Mouse (Mus musculus) hindlimb bud, embryonic 11.5 days (tissue): Measurements from ENCODE around the gene Palld.

Experiments used
- DNase-seq: peaks from one replicate; pipeline ENCODE4 v3.0.0-alpha.2; 2012; ENCODE audit warnings: low read depth, low spot score; ENCODE audit errors: extremely low spot score

Palld gene

DNA sequence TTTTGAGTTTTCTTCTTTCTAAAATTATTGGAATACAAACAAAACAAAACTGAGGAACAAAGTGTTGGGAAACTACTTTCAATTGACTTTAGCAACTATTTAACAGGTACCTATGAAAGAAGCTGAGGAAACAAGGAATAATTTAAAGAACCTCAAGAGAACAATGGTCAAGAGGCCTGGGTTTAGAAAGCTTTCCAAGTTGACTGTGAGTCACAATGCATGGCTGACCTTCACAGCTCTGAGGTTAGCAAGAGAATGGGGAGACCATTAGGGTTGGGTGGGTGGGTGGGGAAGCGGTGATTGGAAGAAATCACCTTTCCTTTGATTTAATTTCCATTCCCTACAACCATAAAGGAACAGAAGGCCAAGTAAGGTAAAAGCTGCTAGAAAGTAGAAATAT is 35.6 kb downstream of the Palld start:
- no peak for DNase-seq

DNA sequence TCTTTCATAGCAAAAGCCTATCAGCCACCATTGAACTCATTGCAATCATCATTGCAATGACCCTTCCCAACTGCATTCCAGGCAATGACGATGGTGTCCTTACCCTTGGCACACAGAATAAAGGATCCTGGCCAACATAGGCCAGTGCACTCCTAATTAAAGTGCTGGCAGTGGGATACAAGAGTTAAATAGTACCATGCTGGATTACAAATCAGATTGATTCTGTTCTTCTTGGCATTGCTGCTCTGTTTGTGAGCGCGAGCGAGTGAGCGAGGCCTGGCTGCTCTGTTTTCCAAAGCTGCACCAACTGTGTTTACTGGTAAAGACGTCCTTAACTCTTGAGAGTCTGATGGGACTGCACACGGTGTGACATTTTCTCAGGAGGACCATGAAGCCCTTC is 37.1 kb downstream of the Palld start:
- DNase-seq: no peak

DNA sequence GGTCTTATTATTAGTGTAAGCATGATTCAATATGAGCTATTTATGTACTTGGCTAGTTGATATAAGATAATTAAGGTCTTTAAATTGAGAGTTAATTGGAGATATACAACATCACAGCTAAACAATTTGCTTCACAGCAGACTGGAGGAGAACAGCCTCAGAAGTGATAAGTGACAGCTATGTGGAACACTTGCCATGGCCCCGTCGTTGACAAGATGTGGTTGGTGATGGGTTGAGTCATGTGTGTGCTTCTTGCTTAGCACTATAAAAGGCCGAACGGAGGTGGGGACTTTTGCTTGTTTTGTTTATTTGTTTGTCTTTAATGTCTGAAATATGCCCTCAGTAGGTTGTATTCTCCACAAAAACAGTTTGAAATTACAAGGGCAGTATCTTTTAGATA is 51.2 kb downstream of the Palld start:
- no peak for DNase-seq

DNA sequence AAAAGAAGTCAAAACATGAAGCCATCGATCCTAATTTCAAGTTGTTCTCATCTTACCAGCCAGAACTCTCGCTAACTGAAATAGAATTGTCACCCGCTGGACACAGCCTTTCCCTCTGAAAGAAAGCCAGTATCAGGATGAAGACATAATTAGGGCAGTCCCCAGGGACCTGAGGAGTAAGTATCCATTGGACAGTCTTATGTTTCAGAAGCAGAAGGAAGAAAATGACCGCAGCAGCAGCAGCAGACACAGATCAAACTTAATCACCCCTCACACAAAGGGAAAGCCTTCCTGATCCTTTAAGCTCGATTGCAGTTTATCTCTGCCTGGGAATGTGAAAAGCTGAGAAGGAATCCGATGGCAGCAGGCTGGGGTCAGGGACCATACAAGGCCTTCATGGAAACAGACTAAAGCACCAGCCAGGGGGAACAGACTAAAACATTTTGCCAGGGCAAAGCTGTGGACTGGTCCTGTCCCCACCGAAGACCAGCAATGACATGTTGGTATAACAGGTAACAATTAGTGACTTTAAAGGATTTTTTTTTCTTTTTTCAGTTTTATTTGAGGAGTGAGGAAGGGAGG is 53.8 kb downstream of the Palld start:
- DNase-seq: no peak

DNA sequence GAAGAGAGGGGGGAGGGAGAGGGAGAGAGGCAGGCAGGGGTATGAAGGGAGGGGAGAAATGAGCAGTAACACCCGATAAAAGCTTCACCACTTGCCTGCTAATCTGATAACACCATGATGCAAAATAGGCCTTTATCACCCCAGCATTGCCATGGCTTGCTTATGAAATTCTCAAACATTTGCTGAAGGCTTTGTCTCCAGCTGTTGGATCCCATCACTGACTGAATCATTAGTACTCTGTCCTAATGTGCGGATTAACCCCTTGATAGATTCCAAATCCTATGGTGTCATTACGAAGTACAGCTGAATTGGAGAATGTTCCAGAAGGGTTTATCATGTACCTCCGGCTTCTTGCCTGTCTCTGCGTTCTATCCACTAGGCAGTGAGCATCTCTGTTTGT is 55.0 kb downstream of the Palld start:
- DNase-seq: no peak

DNA sequence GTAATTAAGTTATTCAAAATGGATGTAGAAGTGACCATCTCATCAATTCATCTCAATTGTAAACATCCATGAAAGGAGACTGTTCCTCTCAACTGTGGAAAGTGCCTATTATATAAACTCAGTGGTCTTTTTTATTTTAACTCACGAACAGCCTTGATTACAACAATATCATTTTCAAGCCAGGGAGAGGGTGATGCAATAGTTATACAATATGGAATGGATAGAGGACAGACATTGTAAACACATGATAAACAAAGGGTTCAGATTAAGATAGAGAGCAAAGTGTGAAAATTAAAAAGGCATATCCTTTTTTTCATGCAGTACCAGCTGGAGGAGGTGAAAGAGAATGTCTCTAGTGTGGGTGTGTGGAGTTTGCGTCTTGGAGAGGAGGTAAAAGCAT is 57.5 kb downstream of the Palld start:
- no peak for DNase-seq

DNA sequence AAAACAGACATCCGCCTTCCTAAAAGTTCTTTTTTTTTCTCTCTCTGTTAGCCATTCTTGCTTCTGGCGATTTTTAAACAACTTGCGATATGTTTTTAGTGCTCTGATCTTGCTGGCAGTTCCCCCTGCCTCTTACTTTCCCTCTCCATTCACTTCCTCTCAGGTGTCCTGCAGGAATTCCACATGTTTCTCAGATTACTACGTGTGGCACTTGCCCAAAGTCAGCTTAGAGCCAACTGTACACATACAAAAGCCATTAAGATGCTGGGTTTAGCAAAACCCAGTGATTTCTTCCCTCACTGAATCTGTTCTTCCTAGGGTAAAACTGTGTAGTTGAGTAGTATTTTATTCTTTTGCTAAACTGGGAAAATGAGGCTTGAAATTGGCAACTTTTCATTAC is 57.9 kb downstream of the Palld start:
- DNase-seq: no peak

DNA sequence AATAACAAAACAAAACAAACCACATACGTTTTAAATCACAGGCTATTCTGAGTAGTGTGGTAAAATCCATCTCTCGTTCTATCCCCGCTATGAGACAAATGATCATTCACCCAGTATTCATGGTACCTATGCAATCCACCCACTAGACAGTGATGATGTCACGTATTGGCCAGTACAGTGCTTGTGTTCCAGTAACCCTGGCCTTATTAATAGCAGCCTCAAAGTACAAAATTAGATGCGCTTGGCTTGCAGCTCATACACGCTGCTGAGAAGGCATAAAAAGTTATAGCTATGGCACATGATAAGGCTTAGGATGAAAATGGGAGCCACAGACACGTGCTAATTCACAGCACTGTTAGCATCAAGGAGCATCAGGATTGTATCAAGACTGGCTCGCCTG is 58.7 kb downstream of the Palld start:
- no peak for DNase-seq

DNA sequence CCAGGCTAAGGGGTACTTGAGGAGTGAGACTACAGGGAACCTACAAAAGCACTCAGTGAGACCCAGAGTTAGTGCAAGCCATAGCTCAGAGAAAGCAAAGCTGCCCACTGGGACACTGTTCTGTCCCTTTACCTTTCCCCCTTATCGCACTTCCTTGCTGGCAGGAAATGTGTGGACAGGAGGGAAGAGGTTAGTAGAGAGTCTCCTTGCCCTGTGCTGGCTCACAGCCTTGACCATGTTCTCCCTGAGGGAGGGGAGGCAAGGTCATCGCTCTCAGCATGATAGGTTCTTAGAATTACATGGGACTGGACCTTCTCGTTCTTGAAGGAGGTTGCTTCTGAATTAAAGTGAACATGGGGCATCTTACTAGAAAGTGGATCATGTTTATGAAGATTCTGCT is 69.3 kb downstream of the Palld start:
- no peak for DNase-seq

DNA sequence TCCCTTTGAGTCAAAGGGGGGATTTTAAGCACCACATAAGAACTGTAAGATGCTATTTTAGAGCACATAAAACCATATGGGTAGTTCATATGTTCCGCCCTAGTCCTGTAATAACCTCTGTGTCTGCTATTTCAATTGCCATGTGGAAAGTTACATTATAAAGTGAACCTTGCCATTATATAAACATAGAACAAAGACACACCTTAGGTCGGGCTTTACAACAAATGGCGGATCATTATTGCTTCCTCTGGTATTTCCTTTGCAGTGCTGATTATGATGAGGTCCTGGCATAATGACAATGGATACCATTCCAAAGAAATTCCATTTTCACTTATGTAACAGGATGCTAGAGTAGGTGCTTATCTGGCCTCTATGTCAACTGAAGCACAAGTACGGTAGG is 70.5 kb downstream of the Palld start:
- no peak for DNase-seq

DNA sequence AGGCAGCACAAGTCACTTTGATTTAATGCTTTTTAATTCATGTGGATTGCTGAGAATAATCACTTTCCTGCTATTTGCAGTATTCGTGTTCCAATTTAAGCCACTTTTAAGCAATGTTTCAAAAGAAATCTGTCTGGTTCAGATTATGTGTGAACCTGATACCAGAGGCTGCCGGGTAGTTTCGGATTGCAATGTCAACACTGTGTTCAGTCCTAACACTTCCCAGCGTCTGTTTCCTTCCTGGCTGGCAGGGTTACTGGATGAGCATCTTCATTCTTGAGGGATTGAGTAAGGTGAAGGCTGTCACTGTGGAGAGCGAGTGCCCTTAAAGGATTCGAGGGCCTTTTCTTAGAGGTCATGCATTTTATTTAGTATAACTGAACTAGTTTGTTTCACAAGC is 71.7 kb downstream of the Palld start:
- no peak for DNase-seq

DNA sequence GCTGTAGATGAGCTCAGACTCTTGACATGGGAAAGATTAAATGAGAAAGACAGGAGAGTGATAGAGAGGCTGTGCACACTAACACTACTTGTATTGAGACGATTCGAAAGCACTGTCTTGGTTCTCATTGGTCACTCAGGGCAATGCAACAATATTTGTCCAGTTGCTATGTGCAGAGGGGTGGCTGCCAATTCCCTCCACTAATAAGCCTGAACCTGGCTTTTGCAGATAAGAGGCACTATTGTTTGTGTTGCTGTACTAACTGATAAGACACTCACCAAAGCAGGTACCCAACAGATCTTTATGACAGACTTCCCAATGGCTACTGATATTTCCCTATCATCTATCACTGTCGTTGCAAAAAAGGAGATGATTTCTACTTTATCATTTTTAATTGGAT is 77.9 kb downstream of the Palld start:
- no peak for DNase-seq

DNA sequence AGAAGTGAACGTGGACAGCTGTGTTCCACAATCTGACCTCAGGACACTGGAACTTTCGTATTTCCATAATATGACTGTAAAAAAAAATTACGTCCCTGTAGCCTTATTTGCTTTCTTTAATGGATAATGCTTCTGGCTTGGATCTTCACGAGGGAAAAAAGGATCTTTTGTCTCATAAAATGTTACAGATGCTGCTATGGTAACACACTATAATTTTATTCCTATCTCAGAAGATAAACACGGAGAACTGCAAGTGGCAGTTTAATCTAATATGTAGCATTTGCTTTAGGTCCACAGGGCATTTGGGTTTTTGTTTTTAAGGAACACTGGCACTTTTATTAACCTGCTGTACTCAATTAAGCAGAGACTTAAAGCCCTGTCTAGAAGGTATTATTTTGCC is 79.3 kb downstream of the Palld start:
- no peak for DNase-seq

DNA sequence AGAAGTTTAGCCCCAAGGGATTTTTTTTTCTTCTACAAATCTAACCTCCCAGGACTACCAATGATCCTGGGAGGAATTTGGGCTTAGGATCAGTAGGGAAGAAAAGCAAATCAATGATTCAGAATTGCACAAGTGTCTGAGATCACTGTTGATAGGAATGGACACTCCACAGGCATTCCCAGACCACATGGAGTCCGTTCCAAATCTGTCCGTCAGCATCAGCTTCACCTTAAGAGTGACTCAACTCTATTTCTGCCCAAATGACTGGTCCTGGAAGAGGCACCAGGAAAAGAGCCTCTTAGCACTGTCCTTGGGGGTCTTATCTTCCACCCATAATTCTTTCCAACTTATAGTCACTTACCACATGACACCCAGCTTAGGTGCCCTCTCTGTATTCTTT is 98.7 kb downstream of the Palld start:
- no peak for DNase-seq

DNA sequence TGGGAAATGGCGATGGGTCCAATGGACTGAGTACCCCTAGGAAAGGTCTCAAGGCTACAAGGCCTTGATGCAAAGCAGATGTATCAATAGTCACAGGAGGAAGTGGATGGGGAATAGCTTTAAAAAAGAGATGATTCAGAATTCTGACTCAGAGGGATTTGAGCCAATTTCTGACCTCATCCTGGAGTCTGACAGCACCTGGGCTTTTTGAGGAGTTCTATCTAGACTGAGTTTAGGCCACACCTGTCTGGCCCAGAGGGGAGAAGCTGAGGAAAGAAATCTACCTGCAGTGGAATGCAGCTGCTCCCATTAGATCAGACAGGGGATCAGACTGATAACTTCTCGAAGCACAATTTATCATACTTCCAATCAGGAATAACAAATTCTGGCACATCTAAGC is 99.7 kb downstream of the Palld start:
- DNase-seq: no peak

DNA sequence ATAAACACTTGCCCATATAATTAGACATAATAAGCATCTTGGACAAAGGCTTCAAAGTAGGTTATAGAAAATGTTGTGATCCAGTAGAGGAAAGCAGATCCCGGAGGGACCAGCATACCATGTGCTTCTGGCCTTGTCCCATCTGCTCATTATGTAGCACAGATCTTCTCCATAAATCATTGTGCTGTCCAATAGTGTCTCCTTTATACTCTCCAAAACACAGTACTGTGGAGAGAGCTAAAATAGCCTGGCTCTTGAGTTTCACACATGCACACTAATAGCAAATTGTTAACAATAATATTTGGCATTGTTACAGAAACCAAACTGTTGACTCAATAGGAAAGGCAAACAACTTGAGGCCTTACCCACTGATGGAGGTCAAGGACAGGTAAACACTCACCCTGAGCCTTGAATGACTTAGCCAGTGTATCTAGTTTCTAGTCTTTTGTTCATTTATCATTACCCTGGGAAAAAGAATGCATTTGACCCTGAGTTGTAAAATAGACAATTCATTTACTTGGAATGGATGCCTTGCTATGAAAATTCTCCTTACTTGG is 105.0 kb downstream of the Palld start:
- DNase-seq: no peak

DNA sequence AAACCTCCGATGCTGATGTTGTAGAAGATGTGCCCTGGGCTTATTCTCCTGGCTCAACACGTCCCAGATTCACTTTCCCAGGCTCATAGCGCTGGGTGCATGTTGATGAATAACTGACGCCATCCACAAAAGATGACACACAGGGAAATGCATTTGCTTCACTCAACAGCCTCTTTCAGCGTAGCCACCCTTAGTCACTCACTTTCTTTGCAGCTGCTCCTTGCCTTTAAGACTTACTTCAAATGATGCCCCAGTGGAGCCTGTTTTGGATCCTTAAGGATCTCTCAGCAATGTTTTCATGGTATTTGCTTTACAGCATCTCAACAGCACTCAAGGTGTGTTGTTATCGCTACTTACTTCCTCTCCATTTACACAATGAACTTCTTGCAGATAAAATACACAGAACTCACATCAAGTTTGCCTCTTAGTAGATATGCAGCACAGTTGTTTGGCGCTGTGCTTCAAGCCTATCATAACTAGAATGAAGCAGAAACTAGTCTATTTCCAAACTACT is 105.9 kb downstream of the Palld start:
- DNase-seq: no peak

DNA sequence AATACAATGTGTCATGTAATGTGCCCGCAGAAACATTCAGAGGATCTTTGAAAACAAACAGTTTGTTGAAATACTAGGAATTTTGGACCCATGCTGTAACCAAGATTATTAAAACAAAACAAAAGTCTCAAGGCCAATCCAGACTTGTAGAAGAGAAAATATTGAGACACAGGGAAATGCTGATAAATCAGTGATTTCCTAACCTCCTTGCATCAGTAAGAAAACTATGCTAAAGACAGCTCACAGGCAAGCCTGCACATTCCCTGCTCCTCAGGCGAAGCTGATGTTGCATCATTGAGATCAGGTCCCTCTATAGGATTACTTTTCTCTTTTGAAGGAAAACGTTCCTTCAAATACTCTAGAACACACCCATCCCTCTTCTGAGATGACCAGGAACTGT is 112.5 kb downstream of the Palld start:
- DNase-seq: no peak

DNA sequence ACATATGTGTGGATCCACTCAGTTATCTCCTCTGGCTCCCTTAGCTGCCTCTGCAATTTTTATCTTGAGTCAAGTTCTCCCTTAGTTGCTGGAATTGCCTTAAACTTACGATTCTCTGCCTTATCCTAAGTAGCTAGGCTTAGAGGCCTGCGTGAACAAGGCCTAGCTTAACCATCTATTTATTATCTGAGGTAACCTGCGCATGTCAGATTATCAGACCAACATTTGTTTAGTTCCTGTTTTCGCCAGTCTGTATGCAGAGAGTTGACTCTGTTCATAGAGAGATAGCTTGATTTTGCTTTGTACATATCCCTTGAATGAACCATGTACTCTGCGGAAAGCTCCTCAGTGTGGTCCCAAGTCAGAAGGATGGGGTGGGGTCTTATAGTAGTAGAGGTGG is 113.2 kb downstream of the Palld start:
- DNase-seq: no peak

DNA sequence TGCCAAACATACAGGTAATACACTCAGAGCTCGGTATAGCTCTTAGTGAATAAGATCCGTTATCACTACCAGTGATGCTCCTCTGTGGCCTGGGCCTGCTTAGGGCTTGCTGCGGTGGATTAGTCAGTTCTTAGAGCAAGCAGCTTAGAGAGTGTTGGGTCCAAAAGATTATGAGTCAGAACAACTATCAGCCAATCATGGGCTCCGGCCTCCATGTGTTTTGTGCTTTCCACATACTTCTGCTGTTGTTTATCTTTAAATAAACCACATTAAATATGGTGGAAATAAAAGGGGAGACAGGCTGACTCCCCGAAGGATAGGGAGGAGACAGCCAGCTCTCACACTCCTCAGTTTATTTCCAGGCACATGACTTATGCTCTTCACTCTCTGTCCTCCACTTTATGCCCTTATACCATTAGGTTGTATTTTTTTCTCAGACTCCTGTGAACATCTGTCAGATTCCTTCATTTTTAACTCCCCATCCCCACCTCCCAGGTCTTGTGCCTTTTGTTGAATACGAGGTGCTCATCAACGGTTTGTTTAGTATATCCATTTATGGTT is 119.5 kb downstream of the Palld start:
- DNase-seq: no peak

DNA sequence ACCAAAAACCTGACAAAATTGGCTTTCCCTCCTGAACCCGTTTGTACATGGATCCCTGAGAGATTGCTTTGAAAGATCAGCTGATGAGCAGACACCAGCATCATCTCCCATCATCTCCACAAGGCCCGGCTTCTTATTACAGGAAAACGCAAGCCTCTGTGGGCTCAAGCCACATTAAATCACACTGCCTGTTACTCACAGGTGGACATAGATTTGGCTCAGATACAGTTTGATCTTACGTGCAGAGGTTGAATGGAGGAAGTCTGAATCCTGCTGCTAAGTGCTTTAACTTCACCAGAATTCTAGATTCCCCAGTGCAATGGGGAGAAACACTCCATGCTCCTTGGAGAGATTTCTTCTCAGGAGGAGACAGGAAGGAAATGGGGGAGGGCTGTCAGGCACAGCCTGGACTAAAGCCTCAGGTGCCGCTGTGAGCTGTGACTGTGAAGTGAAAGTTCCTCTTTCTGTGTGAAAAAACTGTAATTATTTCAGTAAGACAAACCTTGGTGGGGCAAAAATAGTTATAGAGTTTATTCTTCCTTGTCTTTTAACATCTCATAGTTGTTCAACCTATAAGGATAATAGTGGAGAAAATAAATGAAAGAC is 121.7 kb downstream of the Palld start:
- no peak for DNase-seq

DNA sequence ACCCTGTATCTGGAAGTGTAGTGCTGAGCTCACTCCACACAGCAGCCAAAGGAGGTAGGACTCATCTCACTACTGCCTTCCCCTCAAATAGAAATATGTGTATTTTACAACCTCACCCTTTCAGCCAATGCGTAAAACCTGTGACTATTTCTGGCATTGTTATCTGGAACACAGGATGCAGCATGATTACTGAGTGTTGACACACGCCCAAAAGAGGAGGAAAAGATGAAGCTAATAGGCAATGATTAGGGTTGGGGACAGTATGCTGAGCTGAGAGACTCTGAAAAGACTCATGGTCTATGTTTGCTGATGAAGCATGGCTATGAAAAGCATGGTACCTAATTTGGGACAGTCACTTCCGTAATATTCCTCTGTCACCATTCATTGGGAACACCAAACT is 124.3 kb downstream of the Palld start:
- no peak for DNase-seq

DNA sequence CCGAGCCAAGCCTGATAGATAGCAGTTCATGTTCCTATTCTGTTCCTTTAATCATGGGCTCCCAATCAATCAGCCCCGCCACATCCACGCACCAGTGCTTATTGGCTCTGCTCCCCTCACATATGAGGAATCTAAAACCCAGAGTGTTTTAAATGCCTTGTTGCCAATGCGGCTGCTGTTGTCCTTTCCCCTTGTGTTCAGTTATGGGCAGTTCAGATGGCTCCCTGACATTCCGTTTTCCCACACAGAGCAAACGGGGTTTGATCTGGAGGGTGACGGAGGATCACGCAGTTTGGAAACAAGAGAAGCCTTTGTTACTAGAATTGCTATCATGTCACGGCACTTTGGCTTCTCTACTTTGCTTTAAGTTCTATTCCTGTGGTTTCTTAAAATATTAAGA is 125.9 kb downstream of the Palld start:
- DNase-seq: no peak
